Mouse (Mus musculus) CD8-positive naive resting alpha-beta T cell, adult 2 months (primary cell): ENCODE measurements around the gene Dscam.

ENCODE experiments used
- DNase-seq, 2 experiments: peaks; one replicate each; pipeline ENCODE4 v3.0.0; 2022; ENCODE audit warnings: low read depth in 2 of 2, low spot score in 2 of 2

The Dscam gene

GRCm38 (mm10) chr16:96727836-96728774 lies 442.4 kb downstream of the Dscam start:
- DNase-seq: no peak

DNA sequence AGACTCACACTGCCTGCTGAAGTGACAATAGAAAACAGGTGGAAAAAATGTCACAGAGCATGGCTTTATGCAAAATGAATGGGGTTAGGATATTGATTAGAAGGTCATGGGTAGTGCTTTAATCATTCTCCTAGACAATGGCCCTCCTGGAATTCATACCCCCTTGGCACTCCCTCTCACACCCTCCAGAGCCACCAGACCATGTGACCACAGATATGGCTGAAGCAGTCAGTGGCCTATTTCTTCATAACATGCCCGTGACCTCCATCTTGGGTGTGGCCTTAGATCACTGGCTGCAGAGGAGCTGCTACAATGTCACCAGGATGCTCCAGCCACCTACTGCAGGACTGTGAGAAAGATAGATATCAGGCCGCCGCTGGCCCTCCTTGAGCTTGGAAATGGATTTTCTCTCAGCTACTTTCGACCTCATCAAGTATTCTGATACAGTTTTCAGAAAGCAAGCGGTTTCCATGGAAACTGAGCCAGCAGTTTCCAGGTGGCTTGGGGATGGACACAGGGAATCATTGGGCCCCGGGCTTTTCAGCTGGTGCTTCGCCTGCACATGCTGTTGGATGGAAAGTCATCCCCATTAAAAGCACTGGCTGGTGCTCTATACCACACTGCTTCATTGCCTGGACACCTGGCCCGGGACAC lies 445.4 kb downstream of the Dscam start:
- no peak for DNase-seq

- DNase-seq: no peak
These were observed 446.0 kb downstream of the Dscam start for GRCm38 (mm10) chr16:96724591-96724990.

DNA sequence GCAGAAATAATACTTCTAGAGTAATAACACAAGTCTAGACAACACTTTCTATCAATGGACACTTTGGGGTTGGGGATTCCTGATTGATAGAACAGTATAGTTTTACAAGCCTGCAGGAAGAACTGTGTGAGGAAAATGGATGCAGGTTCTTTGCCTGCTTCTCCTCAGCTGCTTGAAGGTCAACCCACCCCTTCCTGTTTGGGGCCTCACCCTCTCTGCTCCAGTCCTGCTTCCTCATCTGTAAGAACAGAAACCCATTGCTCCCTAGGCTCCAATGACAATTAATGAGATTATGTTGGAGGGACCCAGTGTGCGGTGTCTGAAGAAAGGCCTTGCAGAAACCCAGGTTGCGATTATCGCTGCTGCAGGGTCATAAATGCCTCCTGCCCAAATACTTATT lies 446.4 kb downstream of the Dscam start:
- no peak for DNase-seq

GRCm38 (mm10) chr16:96723066-96723669 lies 447.4 kb downstream of the Dscam start:
- DNase-seq: no peak

GRCm38 (mm10) chr16:96722135-96722534 lies 448.4 kb downstream of the Dscam start:
- DNase-seq: no peak

- DNase-seq: no peak
These were observed 449.3 kb downstream of the Dscam start for GRCm38 (mm10) chr16:96721241-96721640.

DNA sequence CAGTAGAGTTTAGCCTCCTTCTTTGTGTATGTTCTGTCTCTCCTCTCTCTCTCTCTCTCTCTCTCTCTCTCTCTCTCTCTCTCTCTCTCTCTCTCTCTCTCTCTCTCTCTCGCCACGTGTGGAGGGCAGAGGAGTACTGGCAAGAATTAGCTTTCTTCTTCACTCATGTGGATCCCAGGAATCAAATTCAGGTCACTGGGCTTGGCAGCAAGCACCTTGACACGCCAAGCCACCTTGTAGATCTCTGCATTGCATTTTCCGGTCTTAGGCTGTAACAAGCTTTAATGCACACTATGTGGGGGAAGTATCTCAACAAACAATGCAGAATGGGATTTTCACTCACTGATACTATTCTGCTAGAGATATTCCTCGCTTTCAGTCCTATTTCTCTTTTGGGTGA lies 449.9 kb downstream of the Dscam start:
- DNase-seq: no peak

- DNase-seq: no peak
These were observed 452.3 kb downstream of the Dscam start for GRCm38 (mm10) chr16:96718221-96718620.

GRCm38 (mm10) chr16:96716633-96717032 lies 453.9 kb downstream of the Dscam start:
- DNase-seq: no peak

DNA sequence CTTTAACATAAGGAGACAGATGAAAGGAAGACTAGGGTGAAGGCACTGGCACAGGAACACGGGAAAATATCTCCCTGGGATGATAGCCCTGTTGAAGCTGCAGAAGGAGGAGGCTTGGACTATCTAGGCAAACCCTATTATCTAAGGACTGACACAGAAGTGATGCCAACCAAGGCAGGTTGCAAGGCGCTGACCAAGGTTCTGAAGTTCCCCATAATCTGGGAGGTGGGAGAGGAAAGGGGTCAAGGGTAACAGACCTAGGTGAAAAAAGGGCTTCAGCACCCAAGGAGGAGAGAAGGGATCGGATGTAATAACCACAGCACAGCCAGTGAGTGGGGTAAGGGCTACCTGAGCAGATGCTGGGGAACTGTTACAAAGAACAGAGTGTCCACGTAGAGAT lies 458.6 kb downstream of the Dscam start:
- DNase-seq: no peak

DNA sequence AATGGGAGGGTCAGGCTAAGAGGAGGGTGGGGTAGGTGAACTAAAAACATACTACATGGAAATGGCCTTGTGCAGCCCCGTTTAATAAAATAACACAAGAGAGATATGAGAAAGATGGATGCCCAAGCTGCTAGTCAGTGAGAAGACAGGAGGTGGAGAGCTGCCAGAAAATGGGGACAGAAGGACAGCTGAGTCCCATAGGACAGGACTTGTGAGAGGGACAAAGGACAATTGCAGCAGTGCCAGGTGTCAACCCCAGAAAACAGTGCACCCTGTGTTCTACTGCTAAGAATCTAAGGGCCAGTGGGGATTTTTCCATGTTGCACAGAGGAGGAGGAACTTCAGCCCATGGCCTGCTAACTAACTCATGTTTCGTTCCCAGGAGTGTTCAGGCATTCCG lies 470.0 kb downstream of the Dscam start:
- no peak for DNase-seq

DNA sequence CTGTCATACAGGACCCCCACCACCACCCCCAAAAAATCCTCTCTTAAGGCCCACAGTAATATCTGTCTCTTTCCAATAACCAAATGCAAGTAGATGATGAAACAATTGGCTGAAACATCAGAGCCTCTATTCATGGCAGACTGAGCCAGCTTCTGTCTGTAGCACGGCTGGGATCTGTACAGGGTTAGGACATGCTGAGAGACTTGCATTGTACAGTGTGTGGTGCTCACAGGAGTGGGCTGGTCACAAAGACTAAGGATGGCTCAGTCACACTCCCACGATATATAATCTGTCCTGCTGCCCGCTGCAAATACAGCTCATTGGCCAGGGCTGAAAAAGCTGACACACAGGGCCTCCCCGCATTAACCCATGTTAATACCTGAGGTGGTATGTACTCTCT lies 474.7 kb downstream of the Dscam start:
- DNase-seq: no peak

- no peak for DNase-seq
These were observed 479.0 kb downstream of the Dscam start for GRCm38 (mm10) chr16:96691576-96691975.

GRCm38 (mm10) chr16:96690052-96690451 lies 480.5 kb downstream of the Dscam start:
- no peak for DNase-seq

- DNase-seq: no peak
These were observed 481.1 kb downstream of the Dscam start for GRCm38 (mm10) chr16:96689419-96689818.

GRCm38 (mm10) chr16:96685065-96685464 lies 485.5 kb downstream of the Dscam start:
- DNase-seq: no peak

DNA sequence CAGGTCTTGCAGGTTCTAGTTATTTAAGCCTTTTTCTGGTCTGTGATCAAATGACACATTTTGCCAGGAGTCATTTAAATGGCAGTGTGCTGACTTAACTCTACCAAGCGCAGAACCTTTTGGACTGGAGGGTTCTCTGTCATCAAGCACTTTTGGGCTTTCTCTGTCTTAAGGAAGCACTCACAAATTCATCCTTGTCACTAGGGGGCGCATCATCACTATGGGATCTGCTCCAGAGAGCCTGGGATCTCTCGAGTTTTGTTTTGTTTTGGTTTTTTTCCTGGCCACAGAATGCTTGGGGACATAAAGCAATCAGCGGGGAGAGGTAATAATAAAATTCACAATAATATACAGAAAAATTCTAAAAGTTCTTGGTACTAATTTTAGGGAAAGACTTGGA lies 486.0 kb downstream of the Dscam start:
- DNase-seq: no peak

- DNase-seq: no peak
These were observed 488.1 kb downstream of the Dscam start for GRCm38 (mm10) chr16:96682289-96682972.

DNA sequence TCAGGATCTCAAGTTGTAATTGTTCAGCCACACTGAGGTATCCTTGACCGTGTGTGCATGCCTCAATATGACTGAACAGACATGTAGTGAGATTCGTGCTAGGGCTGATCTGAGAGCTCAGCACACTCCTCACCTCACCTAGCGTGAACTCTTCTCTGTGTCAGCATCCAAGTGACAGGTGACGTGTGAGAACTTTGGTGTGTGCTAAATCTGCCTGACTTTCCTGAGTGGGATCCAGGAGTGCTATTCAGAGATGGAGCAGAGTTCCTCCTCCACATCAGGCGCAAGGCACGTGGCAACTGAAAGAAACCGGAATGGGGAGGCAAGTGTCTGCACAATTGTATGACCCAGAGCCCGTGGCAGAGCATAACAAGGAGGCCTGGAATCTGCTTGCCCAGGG lies 490.6 kb downstream of the Dscam start:
- DNase-seq: no peak

DNA sequence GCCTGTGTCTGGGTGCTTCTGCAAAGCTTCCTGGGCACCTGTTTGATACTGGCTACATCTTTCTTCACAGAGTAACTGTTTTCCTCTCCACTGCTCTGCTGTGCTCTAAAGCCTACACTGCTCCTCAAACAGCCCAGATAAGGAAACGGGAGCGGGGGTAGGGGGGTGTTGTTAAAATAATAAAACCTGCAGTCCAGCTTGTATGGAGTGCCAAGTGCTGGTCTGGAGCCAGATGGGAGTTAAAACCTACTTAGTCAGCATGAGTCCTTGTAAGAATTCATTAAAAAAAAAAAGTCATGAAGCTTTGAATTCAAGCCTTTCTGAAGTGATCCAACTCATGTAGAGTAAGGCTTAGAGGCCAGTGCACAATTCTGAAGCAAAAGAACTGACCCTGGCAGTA lies 493.1 kb downstream of the Dscam start:
- no peak for DNase-seq
